ENCODE assay signal across 21 mouse cellular contexts in genomic region chr4:148340342-148340741, GRCm38 (mm10). TPM values are rescaled to one million over a fixed set of nuclear protein-coding genes. Genes with fewer than 3 reads are reported as not detected.
"Had no signal": no experiment of that assay in that cellular context is flagged by ENCODE, and none has a peak within 500 bp of the region (broad histone marks: within the 10 kb centered on the region; RNA-seq: fewer than 3 reads in every experiment).

No protein-coding gene starts in this region.

- H3K4me2 ChIP-seq: kidney, embryonic 15.5 days; liver, embryonic 13.5 days; neural tube, embryonic 12.5 days; neural tube, embryonic 15.5 days had no signal

- H3K27ac ChIP-seq: kidney, embryonic 15.5 days; left cerebral cortex, adult 2 months; liver, embryonic 13.5 days; neural tube, embryonic 12.5 days; neural tube, embryonic 15.5 days; stomach, postnatal 0 days had no signal

- DNase-seq: kidney, postnatal 10 days; kidney, postnatal 36 days; layer of hippocampus, postnatal 36 days; liver, embryonic 13.5 days; lung, adult 2 months; lung, postnatal 14 days; lung, postnatal 4 days; right cerebral cortex, adult 18-20 months; right cerebral cortex, postnatal 14 days; right cerebral cortex, postnatal 4 days; thymus, adult 2 months; thymus, postnatal 14 days; thymus, postnatal 4 days had no signal

- H3K27me3 ChIP-seq: kidney, embryonic 15.5 days; liver, embryonic 13.5 days; neural tube, embryonic 12.5 days; neural tube, embryonic 15.5 days had no signal

- H3K4me3 ChIP-seq: kidney, embryonic 15.5 days; left cerebral cortex, adult 2 months; liver, embryonic 13.5 days; neural tube, embryonic 12.5 days; neural tube, embryonic 15.5 days had no signal

- H3K9me3 ChIP-seq: kidney, embryonic 15.5 days; liver, embryonic 13.5 days; neural tube, embryonic 12.5 days; neural tube, embryonic 15.5 days had no signal

- H3K36me3 ChIP-seq: kidney, embryonic 15.5 days; liver, embryonic 13.5 days; neural tube, embryonic 12.5 days; neural tube, embryonic 15.5 days had no signal

- H3K4me1 ChIP-seq: kidney, embryonic 15.5 days; liver, embryonic 13.5 days had no signal

- H3K9ac ChIP-seq: kidney, embryonic 15.5 days; liver, embryonic 13.5 days; neural tube, embryonic 12.5 days; neural tube, embryonic 15.5 days had no signal

RNA-seq across cellular contexts. Expression of gene Disp3, which starts 52.6 kb away (rescaled TPM):
- total RNA-seq: liver, adult 2 months; megakaryocyte progenitor cell, adult 5-6 weeks; megakaryocyte-erythroid progenitor cell, adult 5-6 weeks had no signal
- polyA plus RNA-seq: liver, adult 2 months; lung, adult 2 months had no signal
